Mouse (Mus musculus): ENCODE data around the gene Rerg.

Rerg gene

GRCm38 (mm10) chr6:137011187-137011586 is 159.1 kb downstream of the Rerg start:
- no peak for DNase-seq (ENCODE audit: low read depth, low spot score)

Data from CD4-positive, CD25-positive, alpha-beta regulatory T cell, adult 2 months (primary cell).